Mouse (Mus musculus) heart, postnatal 0 days (tissue): Measurements from ENCODE around the gene Bscl2.

Experiments used
- CTCF ChIP-seq: IDR thresholded peaks from 2 replicates; pipeline ENCODE4 v1.5.1; 2016; ENCODE audit warnings: antibody characterized with exemption, control low read depth, low read depth
- EP300 ChIP-seq: IDR thresholded peaks from 2 replicates; pipeline ENCODE4 v1.6.1; 2016; ENCODE audit warnings: antibody characterized with exemption, low read depth

GRCm38 (mm10) chr19:8875031-8875430 is 37.8 kb downstream of the Bscl2 start:
- TF ChIP-seq CTCF, result no peak
- TF ChIP-seq EP300, result no peak
